Mouse (Mus musculus): ENCODE data around the gene Gm5678. TPM values are rescaled to one million over a fixed set of nuclear protein-coding genes. Genes with fewer than 3 reads are reported as not detected.

Gm5678 gene
- polyA plus RNA-seq, 2 experiments: not detected

- H3K9ac ChIP-seq (replicated peaks): no peak overlapping the region
- no peaks in the 10 kb centered on the region for H3K9me3 ChIP-seq (ENCODE audit: control insufficient read depth, low read length)
- WGBS (ENCODE audit: insufficient replicate concordance): 60% methylated on average over 4 of the region's 4 CpGs
- H3K4me1 ChIP-seq (replicated peaks; ENCODE audit: control insufficient read depth in 2 of 2, insufficient read depth in 2 of 2, low read length in 1 of 2): no peaks in the 10 kb centered on the region
- no peak overlapping the region for H3K27ac ChIP-seq
- H3K4me3 ChIP-seq (ENCODE audit: insufficient read depth in 1 of 2, low read depth in 2 of 2, low read length in 2 of 2): no peak overlapping the region
- ATAC-seq (ENCODE audit: insufficient read depth) (no peak), DNase-seq (ENCODE audit: low read depth in 3 of 3, low spot score in 3 of 3) (no peak)
- no peak for TF ChIP-seq EP300 (IDR thresholded peaks at IDR 0.05; ENCODE audit: low read depth)
- no peak for TF ChIP-seq CTCF (IDR thresholded peaks at IDR 0.05; ENCODE audit: low read depth)
- H3K4me2 ChIP-seq (ENCODE audit: low read depth): no peak overlapping the region
- H3K36me3 ChIP-seq (replicated peaks; ENCODE audit: control insufficient read depth, insufficient read depth, low read depth): no peaks in the 10 kb centered on the region
- no peaks in the 10 kb centered on the region for H3K27me3 ChIP-seq (ENCODE audit: control insufficient read depth, insufficient read depth, low read length)
Observed at GRCm38 (mm10) chr16:93624671-93625070, 3.2 kb upstream of the Gm5678 start.

- Histone ChIP-seq H3K4me3 (ENCODE audit: insufficient read depth in 1 of 2, low read depth in 2 of 2, low read length in 2 of 2) (no peak overlapping the region), H3K9ac (replicated peaks) (no peak overlapping the region), H3K27ac (no peak overlapping the region), H3K9me3 (ENCODE audit: control insufficient read depth, low read length) (no peaks in the 10 kb centered on the region), H3K36me3 (replicated peaks; ENCODE audit: control insufficient read depth, insufficient read depth, low read depth) (no peaks in the 10 kb centered on the region), H3K27me3 (ENCODE audit: control insufficient read depth, insufficient read depth, low read length) (no peaks in the 10 kb centered on the region), H3K4me1 (replicated peaks; ENCODE audit: control insufficient read depth in 2 of 2, insufficient read depth in 2 of 2, low read length in 1 of 2) (no peaks in the 10 kb centered on the region), H3K4me2 (ENCODE audit: low read depth) (no peak overlapping the region)
- TF ChIP-seq CTCF (IDR thresholded peaks at IDR 0.05; ENCODE audit: low read depth): peak; percentile 53
- TF ChIP-seq EP300 (IDR thresholded peaks at IDR 0.05; ENCODE audit: low read depth): no peak
- no peak for ATAC-seq (ENCODE audit: insufficient read depth)
- no peak for DNase-seq (ENCODE audit: low read depth in 3 of 3, low spot score in 3 of 3)
- 15% methylated on average over 1 of the region's 1 CpGs for WGBS (ENCODE audit: insufficient replicate concordance)
Observed at GRCm38 (mm10) chr16:93626745-93627144, 1.2 kb upstream of the Gm5678 start.

DNA sequence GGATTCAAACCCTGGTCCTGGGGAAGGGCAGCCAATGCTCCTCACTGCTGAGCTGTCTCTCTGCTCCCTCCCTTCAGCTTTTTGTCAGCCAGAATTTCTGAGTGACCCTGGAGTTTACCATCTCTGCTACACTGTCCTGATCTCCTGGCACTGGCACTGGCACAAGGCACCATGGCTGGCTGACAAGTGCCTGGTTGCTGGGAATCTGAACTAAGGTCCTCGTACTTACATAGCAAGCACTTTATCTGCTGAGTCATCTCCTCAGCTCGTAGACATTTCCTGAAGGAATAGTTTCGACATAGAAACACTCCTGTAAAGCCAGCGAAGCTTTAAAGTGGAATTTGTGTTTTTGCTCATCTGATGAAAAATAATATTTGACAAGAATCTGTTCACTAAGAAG lies 16.1 kb downstream of the Gm5678 start:
- H3K27ac ChIP-seq: no peak overlapping the region
- no peak for ATAC-seq (ENCODE audit: insufficient read depth)
- H3K36me3 ChIP-seq (replicated peaks; ENCODE audit: control insufficient read depth, insufficient read depth, low read depth): no peaks in the 10 kb centered on the region
- no peaks in the 10 kb centered on the region for H3K9me3 ChIP-seq (ENCODE audit: control insufficient read depth, low read length)
- H3K9ac ChIP-seq (replicated peaks): no peak overlapping the region
- H3K27me3 ChIP-seq (ENCODE audit: control insufficient read depth, insufficient read depth, low read length): no peaks in the 10 kb centered on the region
- WGBS (ENCODE audit: insufficient replicate concordance): 17% methylated on average over 4 of the region's 4 CpGs
- H3K4me3 ChIP-seq (ENCODE audit: insufficient read depth in 1 of 2, low read depth in 2 of 2, low read length in 2 of 2): no peak overlapping the region
- H3K4me2 ChIP-seq (ENCODE audit: low read depth): no peak overlapping the region
- H3K4me1 ChIP-seq (replicated peaks; ENCODE audit: control insufficient read depth in 2 of 2, insufficient read depth in 2 of 2, low read length in 1 of 2): no peaks in the 10 kb centered on the region
- DNase-seq (ENCODE audit: low read depth in 3 of 3, low spot score in 3 of 3): no peak
- TF ChIP-seq EP300 (IDR thresholded peaks at IDR 0.05; ENCODE audit: low read depth) (no peak), CTCF (IDR thresholded peaks at IDR 0.05; ENCODE audit: low read depth) (no peak)

DNA sequence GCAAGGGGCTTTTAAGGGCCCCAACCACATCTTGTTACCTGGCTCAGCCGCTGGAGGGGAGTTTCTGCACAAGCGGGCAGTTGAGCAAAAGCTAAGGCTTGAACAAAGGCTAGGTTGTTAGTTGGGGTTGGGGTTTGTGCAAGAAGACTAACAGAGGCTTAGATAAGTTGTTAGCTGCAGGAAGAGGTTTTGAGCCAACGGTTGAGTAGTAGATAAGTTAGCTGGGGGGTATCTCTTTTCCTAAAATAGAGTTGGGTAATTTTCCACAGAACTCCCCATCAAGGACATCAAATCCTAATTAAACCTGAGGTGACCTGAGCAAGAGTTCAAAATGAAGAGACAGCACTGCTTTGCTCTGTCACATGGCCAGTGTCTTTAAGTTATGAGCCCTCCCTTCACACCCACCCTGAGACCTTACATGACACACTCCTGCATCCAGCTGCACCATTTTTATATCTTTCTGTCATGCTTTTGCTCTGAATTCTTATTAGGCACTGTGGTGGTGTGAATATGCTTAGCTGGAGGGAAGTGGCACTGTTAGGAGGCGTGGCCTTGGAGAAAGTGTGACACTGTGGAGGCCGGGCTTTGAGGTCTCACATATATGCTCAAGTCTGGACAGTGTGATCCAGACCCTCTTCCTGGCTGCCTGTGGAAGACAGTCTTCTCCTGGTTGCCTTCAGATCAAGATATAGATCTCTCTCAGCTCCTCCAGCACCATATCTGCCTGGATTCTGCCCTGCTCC lies 20.7 kb downstream of the Gm5678 start:
- H3K36me3 ChIP-seq (replicated peaks; ENCODE audit: control insufficient read depth, insufficient read depth, low read depth): no peaks in the 10 kb centered on the region
- H3K9ac ChIP-seq (replicated peaks): no peak overlapping the region
- 31% methylated on average over 5 of the region's 5 CpGs for WGBS (ENCODE audit: insufficient replicate concordance)
- no peak overlapping the region for H3K4me2 ChIP-seq (ENCODE audit: low read depth)
- DNase-seq (ENCODE audit: low read depth in 3 of 3, low spot score in 3 of 3) (no peak), ATAC-seq (ENCODE audit: insufficient read depth) (no peak)
- no peaks in the 10 kb centered on the region for H3K4me1 ChIP-seq (replicated peaks; ENCODE audit: control insufficient read depth in 2 of 2, insufficient read depth in 2 of 2, low read length in 1 of 2)
- TF ChIP-seq EP300 (IDR thresholded peaks at IDR 0.05; ENCODE audit: low read depth) (no peak), CTCF (IDR thresholded peaks at IDR 0.05; ENCODE audit: low read depth) (no peak)
- no peaks in the 10 kb centered on the region for H3K27me3 ChIP-seq (ENCODE audit: control insufficient read depth, insufficient read depth, low read length)
- H3K27ac ChIP-seq: no peak overlapping the region
- no peaks in the 10 kb centered on the region for H3K9me3 ChIP-seq (ENCODE audit: control insufficient read depth, low read length)
- no peak overlapping the region for H3K4me3 ChIP-seq (ENCODE audit: insufficient read depth in 1 of 2, low read depth in 2 of 2, low read length in 2 of 2)

GRCm38 (mm10) chr16:93667976-93668375 lies 40.1 kb downstream of the Gm5678 start:
- Histone ChIP-seq H3K27ac (no peak overlapping the region), H3K4me3 (ENCODE audit: insufficient read depth in 1 of 2, low read depth in 2 of 2, low read length in 2 of 2) (no peak overlapping the region), H3K4me1 (replicated peaks; ENCODE audit: control insufficient read depth in 2 of 2, insufficient read depth in 2 of 2, low read length in 1 of 2) (no peaks in the 10 kb centered on the region), H3K27me3 (ENCODE audit: control insufficient read depth, insufficient read depth, low read length) (no peaks in the 10 kb centered on the region), H3K4me2 (ENCODE audit: low read depth) (no peak overlapping the region), H3K9ac (replicated peaks) (no peak overlapping the region), H3K9me3 (ENCODE audit: control insufficient read depth, low read length) (no peaks in the 10 kb centered on the region; the same call in 1 of the 2 replicates), H3K36me3 (replicated peaks; ENCODE audit: control insufficient read depth, insufficient read depth, low read depth) (no peaks in the 10 kb centered on the region)
- TF ChIP-seq CTCF (IDR thresholded peaks at IDR 0.05; ENCODE audit: low read depth) (no peak), EP300 (IDR thresholded peaks at IDR 0.05; ENCODE audit: low read depth) (no peak)
- ATAC-seq (ENCODE audit: insufficient read depth): no peak
- DNase-seq (ENCODE audit: low read depth in 3 of 3, low spot score in 3 of 3): no peak

All from liver, embryonic 14.5 days (tissue).